Mouse (Mus musculus) gastrocnemius, postnatal 10 days (tissue): ENCODE data around the gene H2-DMa. TPM values are rescaled to one million over a fixed set of nuclear protein-coding genes. Genes with fewer than 3 reads are reported as not detected.

Experiments used
- DNase-seq: peaks from one replicate; pipeline ENCODE4 v3.0.0; 2021; ENCODE audit warnings: mixed read lengths
- total RNA-seq, 2 experiments: library from RNA; stranded (reverse); gene quantifications; 2 replicates each; pipeline ENCODE4 v1.2.3; 2021

The H2-DMa gene
- total RNA-seq, 2 experiments from 2014 or later, result 4.6 to 6.1 TPM

DNA sequence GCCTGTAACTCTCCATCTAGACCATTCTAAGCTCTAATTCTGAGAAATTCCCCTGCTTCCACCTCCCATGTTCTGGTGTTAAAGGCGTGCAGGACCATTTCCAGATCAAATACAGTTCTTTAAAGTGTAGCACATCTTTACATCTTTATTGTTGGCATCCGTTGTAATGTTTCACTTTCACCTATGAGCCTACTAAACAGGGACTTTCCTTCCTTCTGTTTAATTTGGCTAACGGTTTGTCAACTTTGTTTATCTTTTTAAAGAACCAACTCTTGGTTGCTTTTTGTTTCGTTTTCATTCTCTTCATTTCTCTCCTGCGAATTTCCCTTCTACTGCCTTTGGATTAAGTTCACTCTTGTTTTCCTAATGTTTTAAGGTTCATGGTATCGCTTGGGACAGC, 16.5 kb upstream of the H2-DMa start:
- DNase-seq, result no peak

DNA sequence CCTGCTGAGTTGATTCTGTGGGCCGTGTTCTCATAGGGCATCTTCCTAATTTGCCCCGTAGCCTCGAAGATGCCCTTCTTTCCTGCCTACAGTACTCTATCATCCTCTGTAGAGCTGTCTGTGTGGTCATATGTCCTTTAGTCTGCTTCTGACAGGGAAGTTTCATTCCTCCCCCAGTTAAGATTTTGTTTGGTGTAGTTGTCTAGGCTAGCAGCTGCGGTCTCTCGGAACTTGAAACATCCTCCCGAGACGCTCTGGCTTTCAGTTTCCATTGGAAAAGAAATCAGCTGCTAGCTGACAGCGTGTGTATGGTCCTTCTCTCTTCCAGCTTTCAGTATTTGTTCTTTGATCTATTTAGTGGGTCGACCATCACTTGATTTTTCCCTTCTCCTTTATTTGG, 14.5 kb upstream of the H2-DMa start:
- no peak for DNase-seq

DNA sequence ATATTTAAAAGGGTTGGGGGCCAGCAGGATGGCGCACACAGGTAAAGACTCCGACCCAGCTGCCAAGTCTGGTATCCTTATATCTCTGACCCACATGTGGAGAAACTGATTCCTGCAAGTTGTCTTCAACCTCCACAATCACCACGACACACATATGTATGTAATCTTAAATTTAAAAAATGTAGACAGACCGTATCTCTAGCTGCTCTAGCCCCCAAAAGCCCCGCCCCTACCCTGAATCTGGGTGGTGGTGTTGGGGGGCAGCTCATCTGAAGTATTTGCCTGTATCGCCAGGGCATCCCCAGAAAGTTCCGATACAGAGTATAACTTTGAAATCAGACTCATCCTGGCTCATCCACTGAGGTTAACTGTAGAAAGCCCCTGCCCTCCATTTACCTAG, 12.8 kb upstream of the H2-DMa start:
- DNase-seq, result no peak

DNA sequence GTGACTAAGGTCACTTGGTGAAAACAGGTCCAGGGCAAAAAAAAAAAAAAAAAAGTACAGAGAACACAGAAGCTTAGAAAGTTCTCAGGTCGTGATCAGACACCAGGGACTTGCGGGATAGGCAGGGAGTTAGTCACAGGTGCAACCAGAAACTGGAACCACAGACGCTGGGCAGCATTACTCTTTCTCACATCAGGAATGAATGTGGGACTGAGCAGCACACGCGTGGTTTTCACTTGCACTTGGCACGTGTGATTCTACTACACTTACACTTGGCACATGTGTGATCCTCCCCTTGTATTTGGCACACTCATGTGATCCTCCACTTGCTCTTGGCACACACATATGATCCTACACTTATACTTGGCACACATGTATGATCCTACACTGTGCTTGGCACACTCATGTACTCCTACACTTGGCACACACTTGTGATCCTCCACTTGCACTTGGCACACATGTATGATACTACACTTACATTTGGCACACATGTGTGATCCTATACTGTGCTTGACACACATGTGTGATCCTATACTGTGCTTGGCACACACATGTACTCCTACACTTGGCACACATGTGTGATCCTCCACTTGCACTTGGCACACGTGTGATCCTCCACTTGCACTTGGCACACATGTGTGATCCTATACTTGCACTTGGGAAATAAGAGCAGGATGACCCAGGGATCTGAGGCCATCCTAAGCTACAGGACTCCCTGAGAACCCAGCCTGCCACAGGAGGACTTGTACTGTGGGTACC, 12.1 kb upstream of the H2-DMa start:
- DNase-seq, result no peak

DNA sequence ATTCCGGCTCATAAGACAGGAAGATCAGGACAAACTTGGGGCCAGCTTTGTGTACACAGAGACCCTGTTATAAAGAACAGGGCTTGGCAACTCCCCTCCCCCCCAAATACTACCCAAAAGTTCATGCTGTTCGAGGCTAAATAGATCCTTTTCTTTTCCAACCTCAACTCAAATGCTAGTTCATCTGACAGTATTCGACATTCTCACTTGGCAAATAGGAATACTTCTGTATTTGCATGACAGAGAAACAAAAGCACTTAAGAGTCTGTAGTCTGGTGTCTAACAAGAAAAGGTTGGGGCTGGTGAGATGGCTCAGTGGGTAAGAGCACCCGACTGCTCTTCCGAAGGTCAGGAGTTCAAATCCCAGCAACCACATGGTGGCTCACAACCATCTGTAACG, 10.9 kb upstream of the H2-DMa start:
- DNase-seq, result no peak

DNA sequence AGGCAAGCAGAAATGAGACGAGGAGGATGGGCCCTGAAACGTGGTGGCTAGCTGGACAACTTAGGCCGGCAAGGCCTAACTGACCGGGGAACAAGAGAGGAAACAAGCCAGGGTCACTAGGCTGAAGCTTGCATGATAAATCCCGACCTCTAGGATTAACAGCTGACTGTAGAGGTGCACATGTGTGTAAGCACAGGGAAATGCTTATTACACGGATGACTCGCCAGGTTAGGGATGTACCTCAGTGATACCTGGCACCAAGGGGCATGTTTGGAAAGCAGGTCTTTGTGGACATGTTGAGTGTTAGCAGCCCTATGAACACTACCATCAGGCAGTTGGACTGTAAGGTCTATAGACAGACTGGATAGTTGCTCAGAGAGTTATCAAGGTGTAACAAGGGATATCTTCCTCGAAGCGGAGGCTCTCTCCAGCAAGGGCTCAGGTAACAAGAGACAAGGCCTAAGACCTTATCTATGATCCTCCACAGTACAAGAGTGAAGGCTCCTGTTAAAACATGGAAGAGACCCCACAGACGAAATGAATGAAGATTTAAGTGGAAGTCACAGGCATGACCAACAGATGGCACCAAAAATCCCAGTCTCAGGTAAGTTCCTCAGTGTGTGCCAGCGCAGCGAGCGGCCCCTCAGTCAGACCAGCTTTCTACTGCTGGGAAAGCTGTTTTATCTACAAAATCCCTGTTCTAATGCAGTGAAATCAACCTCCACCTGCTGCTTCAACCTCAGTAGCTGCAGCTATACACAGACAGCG, 10.1 kb upstream of the H2-DMa start:
- no peak for DNase-seq

DNA sequence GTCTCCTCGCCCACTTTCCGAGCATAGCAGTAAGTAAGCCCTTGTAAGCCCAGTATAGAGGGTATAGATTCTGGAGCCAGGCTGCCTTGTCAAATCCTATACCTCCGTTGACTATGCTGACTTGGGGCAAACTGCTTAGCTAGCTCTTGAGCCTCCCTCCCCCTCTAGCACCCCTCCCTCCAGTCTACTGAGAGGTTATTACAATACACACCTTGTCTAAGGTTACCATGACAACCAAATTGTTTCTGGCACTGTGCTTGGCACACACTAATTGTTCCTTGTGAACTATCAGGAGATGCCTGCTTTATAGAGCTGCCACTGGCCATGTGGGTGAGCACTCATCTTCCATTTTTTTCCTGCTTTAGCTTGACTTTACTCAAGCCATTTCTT, 9.5 kb upstream of the H2-DMa start:
- DNase-seq, result no peak

DNA sequence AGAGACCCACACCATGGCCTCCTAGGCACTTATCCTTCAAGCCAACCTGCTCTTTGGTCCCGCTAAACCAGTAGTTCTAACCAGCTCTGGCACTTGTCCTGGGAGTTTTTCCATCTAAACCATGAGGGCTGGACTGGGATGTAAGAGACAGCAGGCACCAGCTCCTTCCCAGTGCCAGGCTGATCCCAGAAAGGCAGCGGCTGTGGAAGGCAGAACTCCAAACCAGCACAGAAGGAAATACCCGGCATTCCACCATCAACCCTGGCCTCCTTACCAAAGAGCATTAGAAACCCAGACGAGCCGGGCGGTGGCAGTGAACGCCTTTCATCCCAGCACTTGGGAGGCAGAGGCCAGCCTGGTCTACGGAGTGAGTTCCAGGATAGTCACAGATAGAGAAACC, 9.0 kb upstream of the H2-DMa start:
- no peak for DNase-seq

DNA sequence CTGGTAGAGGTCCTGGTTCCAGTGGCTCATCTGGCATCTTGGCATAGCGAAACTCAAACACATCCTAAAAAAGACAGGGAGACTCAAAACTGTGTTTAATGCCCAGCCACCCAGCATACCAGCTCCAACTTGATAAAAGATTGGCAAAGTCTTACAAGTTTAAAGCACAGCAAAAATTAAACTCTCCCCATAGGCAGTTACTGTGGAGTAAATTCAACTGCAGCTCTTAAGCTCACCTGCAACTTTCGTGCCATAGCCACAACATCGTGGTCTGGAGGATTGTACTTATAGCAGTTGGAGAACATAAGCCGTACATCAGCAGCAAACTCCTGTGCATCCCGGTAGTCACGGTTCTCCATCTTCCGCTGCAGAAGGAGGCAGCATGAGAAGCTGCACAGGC, 5.2 kb upstream of the H2-DMa start:
- DNase-seq, result no peak

DNA sequence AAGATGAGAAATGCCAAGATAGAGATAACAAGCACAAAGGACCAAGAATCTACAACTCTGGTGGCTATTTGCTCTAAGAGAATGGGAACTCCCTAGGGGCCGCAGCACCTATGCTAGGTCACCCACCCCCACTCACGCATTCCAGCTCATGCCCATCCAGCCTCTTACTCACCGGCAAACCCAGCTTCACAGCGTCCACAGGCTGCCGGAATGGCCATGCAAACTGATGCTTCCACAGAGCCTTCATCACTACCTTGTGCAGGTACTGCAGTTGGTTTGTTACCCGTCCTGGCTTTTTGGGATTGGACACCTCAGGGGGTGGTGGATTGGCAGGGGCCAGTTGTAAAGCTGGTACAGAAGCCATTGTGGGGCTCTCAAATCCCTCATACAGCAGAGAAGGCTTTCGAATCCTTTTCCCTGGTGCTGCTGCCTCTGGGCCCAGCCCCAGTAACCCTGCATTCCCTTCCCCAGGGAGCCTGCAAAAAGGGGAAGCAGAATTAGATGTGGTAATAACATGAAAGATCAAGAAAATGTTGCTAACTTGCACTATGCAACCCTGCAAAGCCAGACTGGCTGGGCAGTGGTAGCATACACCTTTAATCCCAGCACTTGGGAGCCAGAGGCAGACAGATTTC, 2.5 kb upstream of the H2-DMa start:
- DNase-seq, result no peak

DNA sequence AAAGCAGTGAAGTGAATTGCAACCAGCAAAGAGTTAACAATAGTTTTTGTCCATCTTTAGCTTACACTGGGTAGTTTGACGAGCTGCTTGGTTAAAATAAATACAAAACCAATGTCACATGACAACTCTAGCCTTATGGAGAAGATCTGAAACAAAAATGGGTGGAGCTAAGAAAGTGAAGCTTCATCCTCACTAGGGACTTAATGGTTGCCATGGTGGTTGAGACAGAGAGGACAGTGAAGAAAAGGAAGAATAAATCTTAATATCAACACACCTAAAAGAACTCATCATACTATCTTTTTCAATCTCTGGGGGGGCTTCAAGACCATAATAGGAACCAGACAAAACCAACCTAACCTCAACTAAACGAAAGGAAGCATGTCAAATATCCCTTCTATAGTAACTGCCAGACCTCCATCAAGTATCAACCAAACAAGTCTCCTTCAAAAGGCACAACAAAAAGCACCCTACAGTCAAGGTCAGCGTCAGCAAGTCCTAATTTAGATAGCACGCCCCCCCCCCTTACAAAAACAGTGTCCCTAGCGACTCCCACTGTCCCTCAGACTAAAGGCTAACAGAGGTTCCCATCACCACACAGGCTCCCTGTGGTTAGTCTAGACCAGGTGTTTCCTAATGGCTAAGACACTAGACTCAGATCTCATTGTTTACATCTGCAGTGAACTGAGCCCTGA, 1.8 kb upstream of the H2-DMa start:
- DNase-seq, result no peak

DNA sequence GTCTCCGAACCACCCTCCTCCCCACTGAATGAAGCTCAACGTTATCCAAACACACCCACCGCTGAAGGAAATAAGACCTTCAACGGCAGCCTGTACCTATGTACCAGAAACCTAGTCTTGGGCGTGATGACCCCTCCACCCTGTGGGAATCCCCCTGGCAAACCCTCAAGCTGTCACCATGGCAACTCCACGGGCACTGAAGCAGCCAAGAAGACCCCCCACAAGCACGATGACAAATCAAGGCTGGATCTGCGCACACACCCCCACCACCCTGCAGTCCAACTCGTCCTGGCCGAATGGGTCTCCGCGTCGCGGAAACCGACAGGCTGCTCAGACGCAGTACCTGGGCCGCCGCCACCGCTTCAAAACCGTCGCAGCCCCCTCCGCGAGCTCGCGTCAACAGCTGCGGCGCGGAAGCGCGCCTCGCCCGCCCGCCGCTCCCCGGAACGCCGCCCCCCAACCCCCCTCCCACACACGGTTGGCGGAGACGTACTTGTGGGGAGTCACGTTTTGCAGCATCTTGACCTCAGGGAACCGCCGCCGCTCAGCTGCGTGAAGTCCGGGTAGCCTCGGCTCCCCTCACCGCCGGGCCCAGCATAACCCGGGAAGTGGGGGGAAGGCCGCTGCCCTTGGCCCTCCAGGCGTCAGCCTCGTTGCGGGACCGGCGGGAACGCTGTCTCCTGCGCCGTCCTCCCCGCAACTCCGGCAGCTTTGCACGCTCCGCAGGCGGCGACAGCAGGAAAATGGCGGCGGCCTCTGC, 1.0 kb upstream of the H2-DMa start:
- DNase-seq, result peak; percentile 55

DNA sequence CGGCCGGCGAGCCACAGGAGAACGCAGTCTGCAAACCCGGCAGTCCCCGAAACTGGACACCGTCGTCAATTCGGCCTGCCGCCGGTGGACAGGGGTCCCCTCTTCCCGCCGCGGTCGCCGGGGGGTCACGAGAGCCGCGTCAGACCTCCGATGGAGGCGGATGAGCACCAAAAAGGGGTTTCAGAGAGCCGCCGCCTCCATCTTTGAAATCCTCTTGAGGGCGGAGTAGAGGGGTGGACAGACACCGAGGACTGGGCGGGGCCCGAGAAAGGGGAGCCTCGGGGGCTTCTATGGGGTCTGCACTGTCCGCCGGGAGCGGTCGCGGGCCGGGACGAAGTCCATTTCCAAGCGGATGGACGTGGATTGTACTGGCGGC, 480 bp upstream of the H2-DMa start:
- DNase-seq, result no peak

DNA sequence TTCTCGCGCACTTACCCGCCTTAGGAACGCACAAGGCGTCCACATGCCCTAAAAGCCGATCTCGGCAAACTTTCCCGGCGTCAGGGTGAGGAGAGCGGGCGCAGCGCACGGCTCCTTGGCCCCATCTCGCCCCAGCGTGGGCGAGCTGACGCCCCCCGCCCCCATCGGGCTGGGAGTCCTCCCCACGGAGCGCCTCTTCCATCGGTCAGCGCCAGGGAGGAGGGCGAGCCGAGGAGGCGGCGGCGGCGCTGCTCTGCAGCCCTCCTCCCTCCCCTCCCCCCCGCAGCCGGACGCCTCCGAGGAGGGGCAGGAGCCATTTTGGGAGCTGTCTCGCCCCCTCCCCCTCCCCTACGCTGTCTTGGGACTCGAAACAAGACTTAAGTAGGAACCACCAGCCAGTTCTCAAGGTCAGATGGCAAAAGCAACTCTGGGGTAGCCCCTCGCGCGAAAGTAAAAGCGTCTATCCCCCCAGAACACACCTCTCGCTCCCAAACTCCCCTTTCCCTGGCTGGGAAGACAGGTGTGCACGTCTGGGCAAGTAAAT, 911 bp downstream of the H2-DMa start:
- DNase-seq, result peak; percentile 90

DNA sequence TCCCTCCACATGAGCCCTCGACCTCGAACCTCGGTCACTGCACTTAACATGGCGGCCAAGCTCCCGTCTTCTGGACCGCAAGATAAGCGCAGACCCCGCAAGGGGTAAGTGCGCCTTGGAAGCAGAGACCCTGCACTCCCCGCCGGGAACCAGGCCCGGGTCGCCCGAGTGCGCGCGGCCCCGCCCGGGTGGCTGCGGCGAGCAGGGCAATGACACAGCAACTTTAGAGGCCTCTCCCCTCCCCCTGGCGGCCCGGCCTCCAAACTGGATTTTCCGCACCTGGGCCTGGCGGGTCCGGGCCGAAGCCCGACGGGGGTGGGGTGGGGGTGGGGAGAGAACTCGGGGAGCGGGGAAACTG, 1.5 kb downstream of the H2-DMa start:
- peak; percentile 87 for DNase-seq

DNA sequence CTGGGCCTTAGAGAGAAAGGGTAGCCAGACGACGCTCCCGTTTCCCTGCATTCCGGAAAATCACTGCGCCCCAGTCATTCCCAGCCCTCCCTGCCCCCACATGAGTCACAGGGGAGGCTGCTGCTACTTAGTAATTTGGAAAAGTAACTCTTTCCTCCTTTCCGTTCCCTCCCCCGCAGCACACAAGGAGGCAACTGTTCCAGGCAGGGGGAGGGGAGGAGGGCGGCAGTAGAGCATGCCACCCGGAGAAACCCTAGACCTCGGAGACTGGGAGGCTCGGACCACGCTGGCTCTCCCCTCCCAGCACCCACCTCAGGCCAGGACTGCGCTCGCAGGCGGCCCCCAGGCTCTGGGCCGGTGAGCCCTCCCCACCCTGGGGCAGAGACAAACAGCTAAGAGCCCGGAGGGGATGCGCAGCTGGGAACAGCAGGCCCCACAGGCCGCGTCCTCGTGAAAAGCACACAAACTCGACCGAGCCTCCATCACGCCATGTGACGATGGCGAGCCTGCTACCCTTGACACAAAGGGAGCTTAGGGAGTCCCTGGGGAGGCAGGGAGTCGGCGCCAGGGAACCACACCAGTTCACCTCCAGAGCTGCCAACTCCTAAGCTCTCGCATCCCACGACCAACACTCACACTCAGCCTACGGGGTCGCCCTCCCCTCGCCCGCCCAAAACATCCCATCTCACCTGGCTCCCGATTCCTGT, 2.0 kb downstream of the H2-DMa start:
- DNase-seq, result peak; percentile 79

DNA sequence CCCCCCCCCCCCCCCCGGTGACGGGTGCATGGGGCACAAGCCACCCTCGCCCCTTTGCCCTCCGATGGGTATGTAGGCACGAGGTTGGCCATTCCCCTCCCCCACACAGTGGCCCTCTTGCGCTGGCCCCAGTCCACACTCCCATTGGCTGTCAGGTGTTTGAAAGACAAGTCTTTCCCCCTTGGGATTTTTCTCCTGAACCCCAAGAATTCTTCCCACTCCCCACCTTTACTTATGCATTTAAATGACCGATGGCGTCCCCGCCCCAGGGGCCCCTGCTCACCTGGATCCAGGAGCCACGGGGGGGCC, 2.5 kb downstream of the H2-DMa start:
- peak; percentile 69 for DNase-seq

DNA sequence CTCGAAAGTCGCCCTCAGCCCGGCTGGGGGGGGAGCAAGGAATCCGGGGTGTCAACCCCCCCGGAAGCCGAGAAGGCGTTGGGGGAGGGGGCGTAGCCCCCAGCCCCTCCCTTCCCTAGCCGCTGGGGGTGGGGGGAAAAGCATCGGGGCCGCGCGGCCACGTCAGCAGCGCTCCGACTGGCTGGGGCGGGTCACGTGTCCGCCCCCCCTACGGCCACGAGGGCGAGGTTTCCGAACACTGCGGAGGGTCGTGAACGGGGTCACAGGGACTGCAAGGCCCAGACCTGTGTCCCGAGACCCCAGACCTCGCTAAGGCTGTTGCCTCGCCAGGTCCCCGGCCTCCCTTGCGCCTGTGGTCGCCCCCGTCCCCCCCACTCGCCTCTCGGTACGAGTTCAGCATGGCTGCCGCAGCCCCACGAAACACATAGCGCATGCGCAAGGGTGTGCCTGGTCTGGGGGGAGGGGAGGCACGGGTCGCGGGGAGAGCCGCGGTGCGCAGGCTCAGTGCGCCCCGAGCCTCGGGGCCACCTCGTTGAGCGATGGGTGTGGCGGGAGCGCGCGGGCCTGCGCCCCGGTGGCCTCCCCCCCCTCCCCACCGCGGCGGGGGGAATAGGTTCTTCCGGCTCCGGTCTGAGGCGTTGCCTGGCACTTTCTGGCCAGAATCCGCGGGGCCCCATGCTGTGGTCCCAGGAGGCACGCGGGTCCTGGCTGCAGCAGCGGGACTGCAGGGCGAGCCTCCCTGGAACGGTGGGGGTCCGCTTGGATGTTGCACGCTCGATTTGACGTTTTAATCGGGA, 3.0 kb downstream of the H2-DMa start, which contains the start of gene Brd2:
Gene Brd2, minus strand, starts transcription at position 447 of the 797 bp plus-strand sequence.
- peak; percentile 96 for DNase-seq

DNA sequence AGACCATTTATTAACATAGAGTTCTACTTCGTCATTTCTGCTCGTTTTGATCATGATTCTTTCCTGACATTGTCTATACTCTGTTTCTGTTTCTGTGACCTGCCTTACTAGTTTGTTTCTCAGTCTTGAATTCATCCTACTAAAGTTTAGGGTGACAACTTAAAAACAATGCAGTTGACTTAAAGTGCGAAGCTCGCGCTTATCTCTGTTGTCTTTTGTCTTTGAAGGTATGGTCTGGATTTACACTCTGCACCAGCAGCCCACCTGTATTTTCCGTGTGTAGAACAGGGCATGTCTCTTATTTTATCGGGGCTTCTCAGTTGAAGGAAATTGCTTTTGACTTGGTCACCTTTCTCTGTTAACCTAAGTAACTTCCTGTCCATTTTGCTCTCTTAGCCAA, 3.8 kb downstream of the H2-DMa start:
- no peak for DNase-seq

DNA sequence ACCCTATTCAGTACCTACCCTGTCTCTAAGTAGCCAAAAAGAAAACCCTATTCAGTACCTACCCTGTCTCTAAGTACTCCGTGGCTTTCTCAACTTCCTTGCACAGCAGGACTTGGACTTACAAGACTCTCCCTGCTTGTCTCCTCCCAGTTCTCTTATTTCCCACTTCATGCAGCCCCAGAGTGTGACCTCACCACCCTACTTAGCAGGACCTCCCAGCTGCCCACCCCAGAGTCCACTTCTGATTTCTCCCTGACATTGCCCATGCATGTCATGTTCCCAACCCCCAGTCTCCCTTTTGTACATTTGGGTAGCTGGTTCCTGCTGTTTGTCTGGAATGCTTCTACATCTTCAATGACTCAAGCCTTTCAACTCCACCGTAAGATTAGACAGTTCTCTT, 4.2 kb downstream of the H2-DMa start:
- no peak for DNase-seq

DNA sequence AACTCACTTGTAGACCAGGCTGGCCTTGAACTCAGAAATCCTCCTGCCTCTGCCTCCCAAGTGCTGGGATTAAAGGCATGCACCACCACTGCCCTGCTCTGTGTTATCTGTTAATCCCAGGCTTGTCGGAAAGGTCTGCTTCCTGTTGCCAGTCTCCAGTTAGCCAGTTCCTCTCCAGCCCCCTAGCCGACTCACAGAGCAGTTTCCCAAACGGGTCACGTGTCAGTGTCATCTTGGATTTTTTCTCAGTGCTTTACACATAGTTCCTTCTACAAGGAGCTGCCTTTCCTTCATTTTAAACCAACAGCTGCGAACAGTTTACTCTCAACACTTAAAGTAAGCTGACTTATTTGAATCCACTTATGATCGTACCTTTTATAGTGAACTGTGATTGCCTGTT, 5.3 kb downstream of the H2-DMa start:
- no peak for DNase-seq
